32 mouse cellular contexts compared by ENCODE assay signal in genomic region chr8:103400143-103400542, GRCm38 (mm10).
A peak's percentile ranks its signal among the peaks of the same experiment; 100 is the strongest.
DNase-seq lines count a peak whose midpoint lies in the region; ATAC-seq and TF ChIP-seq lines count a peak whose summit lies in the region.
"Had no signal": no experiment of that assay in that cellular context is flagged by ENCODE, and none has a peak within 500 bp of the region (broad histone marks: within the 10 kb centered on the region; RNA-seq: fewer than 3 reads in every experiment).

No protein-coding gene starts in this region.

- no peak overlapping the region for H3K4me2 ChIP-seq in forebrain, postnatal 0 days (ENCODE audit: low read depth)
- no peak overlapping the region for H3K4me2 ChIP-seq in forebrain, embryonic 13.5 days
- H3K4me2 ChIP-seq in liver, embryonic 12.5 days: no peak overlapping the region
- H3K4me2 ChIP-seq: embryonic facial prominence, embryonic 15.5 days; forebrain, embryonic 12.5 days; heart, embryonic 12.5 days; hindbrain, embryonic 14.5 days; limb, embryonic 13.5 days; liver, embryonic 13.5 days; midbrain, embryonic 13.5 days; neural tube, embryonic 13.5 days; stomach, embryonic 15.5 days had no signal

- H3K79me2 ChIP-seq in liver, adult 2 months (ENCODE audit: control insufficient read depth, insufficient read depth, low read length): no peaks in the 10 kb centered on the region

- H3K27ac ChIP-seq in forebrain, postnatal 0 days (ENCODE audit: low read depth, low read length): no peak overlapping the region
- no peak overlapping the region for H3K27ac ChIP-seq in forebrain, embryonic 13.5 days
- no peak overlapping the region for H3K27ac ChIP-seq in liver, adult 2 months (replicated peaks; ENCODE audit: insufficient read depth, low read depth, low read length)
- no peak overlapping the region for H3K27ac ChIP-seq in liver, embryonic 12.5 days
- H3K27ac ChIP-seq: embryonic facial prominence, embryonic 10.5 days; embryonic facial prominence, embryonic 15.5 days; forebrain, embryonic 12.5 days; hindbrain, embryonic 14.5 days; limb, embryonic 13.5 days; liver, embryonic 13.5 days; macrophage; midbrain, embryonic 13.5 days; neural tube, embryonic 13.5 days; stomach, embryonic 15.5 days had no signal

- no peak for TF ChIP-seq CTCF in forebrain, postnatal 0 days (IDR thresholded peaks at IDR 0.05; ENCODE audit: low read depth)
- TF ChIP-seq CTCF in liver, adult 2 months (IDR thresholded peaks at IDR 0.05; ENCODE audit: low read depth, low read length): no peak

- no peak overlapping the region for H3K4me3 ChIP-seq in forebrain, postnatal 0 days (ENCODE audit: low read depth, low read length)
- no peak overlapping the region for H3K4me3 ChIP-seq in forebrain, embryonic 13.5 days
- H3K4me3 ChIP-seq in liver, adult 2 months (ENCODE audit: insufficient read depth, low read depth, low read length): no peak overlapping the region
- no peak overlapping the region for H3K4me3 ChIP-seq in liver, embryonic 12.5 days
- H3K4me3 ChIP-seq: embryonic facial prominence, embryonic 10.5 days; embryonic facial prominence, embryonic 15.5 days; forebrain, embryonic 12.5 days; heart, embryonic 12.5 days; limb, embryonic 13.5 days; liver, embryonic 13.5 days; midbrain, embryonic 13.5 days; neural tube, embryonic 13.5 days; stomach, embryonic 15.5 days had no signal

- no peaks in the 10 kb centered on the region for H3K27me3 ChIP-seq in forebrain, postnatal 0 days (ENCODE audit: insufficient read depth, low read length)
- no peaks in the 10 kb centered on the region for H3K27me3 ChIP-seq in forebrain, embryonic 13.5 days
- no peaks in the 10 kb centered on the region for H3K27me3 ChIP-seq in liver, adult 2 months (ENCODE audit: control insufficient read depth, insufficient read depth, low read length)
- no peaks in the 10 kb centered on the region for H3K27me3 ChIP-seq in liver, embryonic 12.5 days (replicated peaks)
- H3K27me3 ChIP-seq: embryonic facial prominence, embryonic 15.5 days; heart, embryonic 12.5 days; limb, embryonic 13.5 days; liver, embryonic 13.5 days; midbrain, embryonic 13.5 days; neural tube, embryonic 13.5 days; stomach, embryonic 15.5 days had no signal

- H3K4me1 ChIP-seq in forebrain, postnatal 0 days (ENCODE audit: insufficient read depth): no peaks in the 10 kb centered on the region
- H3K4me1 ChIP-seq in forebrain, embryonic 13.5 days: peaks cover 10% of the 10 kb centered on the region
- peaks cover 8% of the 10 kb centered on the region for H3K4me1 ChIP-seq in liver, adult 2 months (ENCODE audit: control insufficient read depth, insufficient read depth, low read length)
- H3K4me1 ChIP-seq in liver, embryonic 12.5 days: no peaks in the 10 kb centered on the region
- H3K4me1 ChIP-seq: heart, embryonic 12.5 days; liver, embryonic 13.5 days; stomach, embryonic 15.5 days had no signal

- peak; percentile 45 for DNase-seq in forebrain, postnatal 0 days
- DNase-seq in liver, adult 2 months (ENCODE audit: extremely low read depth, low read depth, low spot score): peak; percentile 66
- DNase-seq in layer of hippocampus, adult 9-10 months (ENCODE audit: low spot score): peak; percentile 65
- no peak for DNase-seq in cerebellum, adult 8-10 months
- no peak for DNase-seq in adrenal gland, postnatal 10 days
- DNase-seq: adrenal gland, postnatal 14 days; cerebellum, adult 2 months; cerebellum, postnatal 25 days; gastrocnemius, postnatal 25 days; heart, adult 18-20 months; heart, postnatal 4 days; kidney, adult 9 months; kidney, postnatal 14 days; liver, embryonic 13.5 days; lung, adult 18-20 months; right cerebral cortex, postnatal 14 days; thymus, postnatal 14 days had no signal

- no peak for TF ChIP-seq POLR2A in liver, adult 2 months (IDR thresholded peaks at IDR 0.05; ENCODE audit: extremely low read depth, insufficient read depth, low read length)

- 55% methylated on average over 1 of the region's 1 CpGs for WGBS in forebrain, postnatal 0 days
- WGBS in forebrain, embryonic 13.5 days: 76% methylated on average over 1 of the region's 1 CpGs
- 7% methylated on average over 1 of the region's 1 CpGs for WGBS in liver, adult 2 months
- WGBS in liver, embryonic 12.5 days (ENCODE audit: insufficient replicate concordance): 33% methylated on average over 1 of the region's 1 CpGs

- H3K9me3 ChIP-seq in forebrain, postnatal 0 days (ENCODE audit: low read length): no peaks in the 10 kb centered on the region
- no peaks in the 10 kb centered on the region; the same call in 1 of the 2 replicates for H3K9me3 ChIP-seq in forebrain, embryonic 13.5 days (replicated peaks)
- no peaks in the 10 kb centered on the region for H3K9me3 ChIP-seq in liver, embryonic 12.5 days (replicated peaks)
- H3K9me3 ChIP-seq: embryonic facial prominence, embryonic 10.5 days; embryonic facial prominence, embryonic 15.5 days; forebrain, embryonic 12.5 days; heart, embryonic 12.5 days; liver, embryonic 13.5 days; midbrain, embryonic 13.5 days; stomach, embryonic 15.5 days had no signal

- H3K9ac ChIP-seq in forebrain, postnatal 0 days: no peak overlapping the region
- no peak overlapping the region for H3K9ac ChIP-seq in forebrain, embryonic 13.5 days
- H3K9ac ChIP-seq in liver, adult 2 months (ENCODE audit: low read depth, low read length): no peak overlapping the region
- H3K9ac ChIP-seq in liver, embryonic 12.5 days: no peak overlapping the region
- H3K9ac ChIP-seq: embryonic facial prominence, embryonic 15.5 days; forebrain, embryonic 12.5 days; heart, embryonic 12.5 days; hindbrain, embryonic 14.5 days; limb, embryonic 13.5 days; liver, embryonic 13.5 days; midbrain, embryonic 13.5 days; neural tube, embryonic 13.5 days; stomach, embryonic 15.5 days had no signal

- peak; percentile 85 for ATAC-seq in forebrain, postnatal 0 days
- ATAC-seq in forebrain, embryonic 13.5 days: no peak
- ATAC-seq in liver, embryonic 12.5 days: no peak
- ATAC-seq: intestine, postnatal 0 days; lung, postnatal 0 days; midbrain, embryonic 13.5 days had no signal

- H3K36me3 ChIP-seq in forebrain, postnatal 0 days (ENCODE audit: insufficient read depth): no peaks in the 10 kb centered on the region
- H3K36me3 ChIP-seq in forebrain, embryonic 13.5 days (ENCODE audit: poor library complexity, severe bottlenecking): no peaks in the 10 kb centered on the region
- H3K36me3 ChIP-seq in liver, adult 2 months (ENCODE audit: control insufficient read depth, insufficient read depth, low read length): no peaks in the 10 kb centered on the region
- H3K36me3 ChIP-seq in liver, embryonic 12.5 days: no peaks in the 10 kb centered on the region
- H3K36me3 ChIP-seq: embryonic facial prominence, embryonic 10.5 days; embryonic facial prominence, embryonic 15.5 days; forebrain, embryonic 12.5 days; G1E; heart, embryonic 12.5 days; limb, embryonic 13.5 days; liver, embryonic 13.5 days; midbrain, embryonic 13.5 days; neural tube, embryonic 13.5 days; stomach, embryonic 15.5 days had no signal

Comparison
In these comparisons a context has a peak if more than half of its experiments do, and no peak if none do; other contexts are left out.
1. DNase-seq: peak in forebrain, postnatal 0 days (single experiment), liver, adult 2 months (single experiment) and layer of hippocampus, adult 9-10 months (single experiment); none in cerebellum, adult 8-10 months (single experiment) and adrenal gland, postnatal 10 days (single experiment).